Mouse (Mus musculus): ENCODE measurements around the gene Dclre1b.
"Not testable (repeated sequence)": the region's sequence is repeated elsewhere in the genome, so short reads cannot be mapped to it uniquely, and the experiment has no call there.

Gene Dclre1b

GRCm38 (mm10) chr3:103808891-103809798 is at the start of gene Dclre1b, which contains the start of the genes Ap4b1 and Gm43064:
Dclre1b (minus strand) TSS chr3:103809444.
Ap4b1 (plus strand) TSS chr3:103809520.
Gm43064 (plus strand) TSS chr3:103809573.
- DNase-seq (ENCODE audit: low spot score): peak; percentile 96

GRCm38 (mm10) chr3:103857977-103858563 is 48.8 kb upstream of the Dclre1b start:
- DNase-seq (ENCODE audit: low spot score): no peak

- no peak for DNase-seq (ENCODE audit: low spot score)
Observed at GRCm38 (mm10) chr3:103857036-103857805, 48.0 kb upstream of the Dclre1b start.

GRCm38 (mm10) chr3:103853804-103854203 is 44.6 kb upstream of the Dclre1b start:
- DNase-seq (ENCODE audit: low spot score): no peak

- DNase-seq (ENCODE audit: low spot score): peak; percentile 65
Observed at GRCm38 (mm10) chr3:103852565-103853299, 43.5 kb upstream of the Dclre1b start.

- no peak for DNase-seq (ENCODE audit: low spot score)
Observed at GRCm38 (mm10) chr3:103851882-103852281, 42.6 kb upstream of the Dclre1b start.

GRCm38 (mm10) chr3:103851481-103851880 is 42.2 kb upstream of the Dclre1b start:
- DNase-seq (ENCODE audit: low spot score): no peak

GRCm38 (mm10) chr3:103850644-103851363 is 41.6 kb upstream of the Dclre1b start:
- DNase-seq (ENCODE audit: low spot score): no peak

- not testable (repeated sequence) for DNase-seq (ENCODE audit: low spot score)
Observed at GRCm38 (mm10) chr3:103840946-103841345, 31.7 kb upstream of the Dclre1b start.

GRCm38 (mm10) chr3:103840195-103840594 is 31.0 kb upstream of the Dclre1b start:
- not testable (repeated sequence) for DNase-seq (ENCODE audit: low spot score)

GRCm38 (mm10) chr3:103839711-103840110 is 30.5 kb upstream of the Dclre1b start:
- no peak for DNase-seq (ENCODE audit: low spot score)

GRCm38 (mm10) chr3:103836453-103836852 is 27.2 kb upstream of the Dclre1b start:
- no peak for DNase-seq (ENCODE audit: low spot score)

- no peak for DNase-seq (ENCODE audit: low spot score)
Observed at GRCm38 (mm10) chr3:103835951-103836310, 26.7 kb upstream of the Dclre1b start.

GRCm38 (mm10) chr3:103835272-103835950 is 26.2 kb upstream of the Dclre1b start:
- DNase-seq (ENCODE audit: low spot score): no peak

GRCm38 (mm10) chr3:103834001-103834400 is 24.8 kb upstream of the Dclre1b start:
- DNase-seq (ENCODE audit: low spot score): no peak

- no peak for DNase-seq (ENCODE audit: low spot score)
Observed at GRCm38 (mm10) chr3:103832426-103832825, 23.2 kb upstream of the Dclre1b start, which contains the start of gene Bcl2l15. Bcl2l15 (plus strand) TSS chr3:103832601.

- DNase-seq (ENCODE audit: low spot score): no peak
Observed at GRCm38 (mm10) chr3:103831146-103831545, 21.9 kb upstream of the Dclre1b start.

- DNase-seq (ENCODE audit: low spot score): not testable (repeated sequence)
Observed at GRCm38 (mm10) chr3:103830681-103831080, 21.4 kb upstream of the Dclre1b start.

GRCm38 (mm10) chr3:103829036-103829435 is 19.8 kb upstream of the Dclre1b start:
- no peak for DNase-seq (ENCODE audit: low spot score)

GRCm38 (mm10) chr3:103827548-103827947 is 18.3 kb upstream of the Dclre1b start:
- no peak for DNase-seq (ENCODE audit: low spot score)
